Mouse (Mus musculus) embryonic facial prominence, embryonic 12.5 days (tissue): ENCODE results near the gene Zbp1. TPM values are rescaled to one million over a fixed set of nuclear protein-coding genes. Genes with fewer than 3 reads are reported as not detected.

Source experiments
- ATAC-seq: fragments of 200-750 bp; cut with Nextera tagmentation; 2 replicates; pipeline ENCODE4 v1.8.0; 2017; ENCODE audit not compliant: insufficient number of reproducible peaks, insufficient read depth, low FRiP score, low TSS enrichment
- H3K27ac ChIP-seq: fragments of 300-500 bp; sonication (generic); 2 replicates; pipeline ENCODE4 v1.5.1; 2016; ENCODE audit warnings: mild to moderate bottlenecking
- H3K27me3 ChIP-seq: fragments of 300-500 bp; sonication (generic); 2 replicates; pipeline ENCODE4 v1.6.1; 2016; ENCODE audit warnings: mild to moderate bottlenecking, moderate library complexity
- H3K36me3 ChIP-seq: fragments of 300-500 bp; sonication (generic); 2 replicates; pipeline ENCODE4 v1.6.1; 2016; ENCODE audit warnings: mild to moderate bottlenecking
- H3K4me1 ChIP-seq: fragments of 300-500 bp; sonication (generic); 2 replicates; pipeline ENCODE4 v1.6.1; 2016
- H3K4me2 ChIP-seq: fragments of 300-500 bp; sonication (generic); replicated peaks from 2 replicates; pipeline ENCODE4 v1.6.1; 2016; ENCODE audit warnings: mild to moderate bottlenecking, moderate library complexity
- H3K4me3 ChIP-seq: fragments of 300-500 bp; sonication (generic); 2 replicates; pipeline ENCODE4 v1.5.1; 2016; ENCODE audit warnings: mild to moderate bottlenecking
- H3K9ac ChIP-seq: fragments of 300-500 bp; sonication (generic); 2 replicates; pipeline ENCODE4 v1.6.1; 2016; ENCODE audit warnings: mild to moderate bottlenecking, moderate library complexity
- H3K9me3 ChIP-seq: fragments of 300-500 bp; sonication (generic); 2 replicates; pipeline ENCODE4 v1.6.1; 2016; ENCODE audit warnings: mild to moderate bottlenecking, moderate library complexity
- WGBS: fragments of 180-500 bp; shearing (Covaris S2); methylation state at CpG from one replicate; pipeline ENCODE4 v1.1.7; 2016; 5-methylcytosine and 5-hydroxymethylcytosine counted together
- polyA plus RNA-seq: library from polyadenylated mRNA; unstranded; fragments of >200 nt; fragmentation: Nextera tagmentation; extraction: Ambion mirVana; gene quantifications from 2 replicates; pipeline ENCODE4 v1.2.1, GENCODE M21; 2016

The Zbp1 gene
- polyA plus RNA-seq, 1 experiment from 2014 or later: not detected

GRCm38 (mm10) chr2:173173008-173173407 is 45.7 kb downstream of the Zbp1 start:
- peaks cover 32% of the 10 kb centered on the region for H3K4me1 ChIP-seq
- H3K4me2 ChIP-seq: peak overlapping the region; percentile 52
- no peak overlapping the region; the same call in 1 of the 2 replicates for H3K4me3 ChIP-seq
- no peaks in the 10 kb centered on the region for H3K9me3 ChIP-seq
- no peak overlapping the region; the same call in 1 of the 2 replicates for H3K9ac ChIP-seq
- peak overlapping the region; percentile 96 for H3K27ac ChIP-seq
- peaks cover 16% of the 10 kb centered on the region for H3K27me3 ChIP-seq
- 38% methylated on average over 2 of the region's 2 CpGs for WGBS
- ATAC-seq: peak; percentile 3; the same call in 1 of the 2 replicates
- no peaks in the 10 kb centered on the region for H3K36me3 ChIP-seq

GRCm38 (mm10) chr2:173172386-173172785 is 46.3 kb downstream of the Zbp1 start:
- Histone ChIP-seq H3K4me2 (no peak overlapping the region), H3K4me3 (no peak overlapping the region), H3K9me3 (no peaks in the 10 kb centered on the region), H3K9ac (no peak overlapping the region), H3K27ac (peak overlapping the region; percentile 96), H3K4me1 (peaks cover 32% of the 10 kb centered on the region), H3K36me3 (no peaks in the 10 kb centered on the region), H3K27me3 (peaks cover 16% of the 10 kb centered on the region)
- 82% methylated on average over 1 of the region's 1 CpGs for WGBS
- ATAC-seq: no peak

GRCm38 (mm10) chr2:173171956-173172355 is 46.8 kb downstream of the Zbp1 start:
- H3K4me3 ChIP-seq: no peak overlapping the region
- peaks cover 16% of the 10 kb centered on the region for H3K27me3 ChIP-seq
- no peak for ATAC-seq
- WGBS: 85% methylated on average over 5 of the region's 5 CpGs
- H3K27ac ChIP-seq: 0 out of 2 replicates have a peak overlapping the region, but pooled peaks have one; percentile 3
- peaks cover 32% of the 10 kb centered on the region for H3K4me1 ChIP-seq
- peak overlapping the region; percentile 50 for H3K4me2 ChIP-seq
- no peak overlapping the region for H3K9ac ChIP-seq
- H3K36me3 ChIP-seq: no peaks in the 10 kb centered on the region
- H3K9me3 ChIP-seq: no peaks in the 10 kb centered on the region

- peaks cover 32% of the 10 kb centered on the region for H3K4me1 ChIP-seq
- whole genome bisulfite sequencing: 2% methylated on average over 30 of the region's 30 CpGs
- peaks cover 16% of the 10 kb centered on the region for H3K27me3 ChIP-seq
- no peak overlapping the region for H3K27ac ChIP-seq
- peak overlapping the region; percentile 50 for H3K4me2 ChIP-seq
- peak overlapping the region; percentile 21 for H3K4me3 ChIP-seq
- ATAC-seq: no peak
- H3K9me3 ChIP-seq: no peaks in the 10 kb centered on the region
- peak overlapping the region; percentile 34 for H3K9ac ChIP-seq
- no peaks in the 10 kb centered on the region for H3K36me3 ChIP-seq
Measured at GRCm38 (mm10) chr2:173171470-173171869, 47.3 kb downstream of the Zbp1 start.

GRCm38 (mm10) chr2:173170715-173171114 is 48.0 kb downstream of the Zbp1 start:
- no peaks in the 10 kb centered on the region for H3K9me3 ChIP-seq
- H3K36me3 ChIP-seq: no peaks in the 10 kb centered on the region
- no peak overlapping the region for H3K9ac ChIP-seq
- no peak overlapping the region for H3K4me3 ChIP-seq
- H3K27ac ChIP-seq: no peak overlapping the region
- 77% methylated on average over 2 of the region's 2 CpGs for WGBS
- H3K27me3 ChIP-seq: peaks cover 16% of the 10 kb centered on the region
- no peak for ATAC-seq
- H3K4me2 ChIP-seq: no peak overlapping the region
- peaks cover 32% of the 10 kb centered on the region for H3K4me1 ChIP-seq

GRCm38 (mm10) chr2:173170081-173170480 is 48.6 kb downstream of the Zbp1 start:
- no peak overlapping the region for H3K4me2 ChIP-seq
- no peak overlapping the region for H3K9ac ChIP-seq
- no peak overlapping the region for H3K4me3 ChIP-seq
- H3K4me1 ChIP-seq: peaks cover 32% of the 10 kb centered on the region
- H3K36me3 ChIP-seq: no peaks in the 10 kb centered on the region
- WGBS: 57% methylated on average over 2 of the region's 2 CpGs
- H3K9me3 ChIP-seq: no peaks in the 10 kb centered on the region
- H3K27ac ChIP-seq: no peak overlapping the region
- no peak for ATAC-seq
- H3K27me3 ChIP-seq: peaks cover 16% of the 10 kb centered on the region

GRCm38 (mm10) chr2:173168411-173168851 is 50.3 kb downstream of the Zbp1 start:
- no peak overlapping the region for H3K27ac ChIP-seq
- H3K4me2 ChIP-seq: no peak overlapping the region
- no peak for ATAC-seq
- H3K9me3 ChIP-seq: no peaks in the 10 kb centered on the region
- no peak overlapping the region for H3K9ac ChIP-seq
- H3K27me3 ChIP-seq: peaks cover 16% of the 10 kb centered on the region
- no peaks in the 10 kb centered on the region for H3K36me3 ChIP-seq
- no peak overlapping the region for H3K4me3 ChIP-seq
- WGBS: 79% methylated on average over 5 of the region's 5 CpGs
- H3K4me1 ChIP-seq: peaks cover 23% of the 10 kb centered on the region

- Histone ChIP-seq H3K36me3 (no peaks in the 10 kb centered on the region), H3K4me2 (no peak overlapping the region), H3K9me3 (no peaks in the 10 kb centered on the region), H3K9ac (no peak overlapping the region), H3K27ac (no peak overlapping the region), H3K4me1 (no peaks in the 10 kb centered on the region), H3K27me3 (peaks cover under 1% of the 10 kb centered on the region; the same call in 1 of the 2 replicates), H3K4me3 (no peak overlapping the region)
- WGBS: 91% methylated on average over 10 of the region's 10 CpGs
- no peak for ATAC-seq
Measured at GRCm38 (mm10) chr2:173165357-173165756, 53.4 kb downstream of the Zbp1 start.

GRCm38 (mm10) chr2:173164946-173165345 is 53.8 kb downstream of the Zbp1 start:
- Histone ChIP-seq H3K4me1 (no peaks in the 10 kb centered on the region), H3K27ac (no peak overlapping the region), H3K9me3 (no peaks in the 10 kb centered on the region), H3K4me3 (no peak overlapping the region), H3K36me3 (no peaks in the 10 kb centered on the region), H3K27me3 (no peaks in the 10 kb centered on the region; the same call in 1 of the 2 replicates), H3K4me2 (no peak overlapping the region), H3K9ac (no peak overlapping the region)
- 89% methylated on average over 10 of the region's 10 CpGs for WGBS
- ATAC-seq: no peak

GRCm38 (mm10) chr2:173164358-173164757 is 54.4 kb downstream of the Zbp1 start:
- WGBS: 47% methylated on average over 2 of the region's 2 CpGs
- H3K36me3 ChIP-seq: no peaks in the 10 kb centered on the region

GRCm38 (mm10) chr2:173163380-173163779 is 55.3 kb downstream of the Zbp1 start:
- no peak overlapping the region for H3K4me2 ChIP-seq
- H3K4me1 ChIP-seq: no peaks in the 10 kb centered on the region
- H3K27ac ChIP-seq: no peak overlapping the region
- no peaks in the 10 kb centered on the region for H3K27me3 ChIP-seq
- ATAC-seq: no peak
- H3K4me3 ChIP-seq: no peak overlapping the region
- H3K9ac ChIP-seq: no peak overlapping the region
- H3K9me3 ChIP-seq: no peaks in the 10 kb centered on the region
- WGBS: 86% methylated on average over 8 of the region's 8 CpGs
- no peaks in the 10 kb centered on the region for H3K36me3 ChIP-seq

More at GRCm38 (mm10) chr2:173164358-173164757, 54.4 kb downstream of the Zbp1 start:
- Histone ChIP-seq H3K27ac (no peak overlapping the region), H3K9ac (no peak overlapping the region), H3K9me3 (no peaks in the 10 kb centered on the region), H3K4me1 (no peaks in the 10 kb centered on the region), H3K4me2 (no peak overlapping the region), H3K4me3 (no peak overlapping the region), H3K27me3 (no peaks in the 10 kb centered on the region; the same call in 1 of the 2 replicates)
- ATAC-seq: no peak

- H3K4me1 ChIP-seq: no peaks in the 10 kb centered on the region
- no peaks in the 10 kb centered on the region for H3K36me3 ChIP-seq
- peak; percentile 76 for ATAC-seq
- no peaks in the 10 kb centered on the region for H3K27me3 ChIP-seq
- 56% methylated on average over 24 of the region's 24 CpGs for WGBS
- peak overlapping the region; percentile 70; the same call in 1 of the 2 replicates for H3K27ac ChIP-seq
- no peak overlapping the region for H3K9ac ChIP-seq
- no peak overlapping the region for H3K4me2 ChIP-seq
- no peak overlapping the region for H3K4me3 ChIP-seq
- H3K9me3 ChIP-seq: no peaks in the 10 kb centered on the region
Measured at GRCm38 (mm10) chr2:173159354-173160311, 59.1 kb downstream of the Zbp1 start.
